Mouse (Mus musculus) stomach, embryonic 14.5 days (tissue): ENCODE results near the gene Ier3. TPM values are rescaled to one million over a fixed set of nuclear protein-coding genes. Genes with fewer than 3 reads are reported as not detected.
A peak's percentile ranks its signal among the peaks of the same experiment; 100 is the strongest.

Experiments used
- ATAC-seq: fragments of 200-750 bp; cut with Nextera tagmentation; 2 replicates; pipeline ENCODE4 v1.8.0; 2017; ENCODE audit warnings: low read depth, moderate TSS enrichment; ENCODE audit not compliant: insufficient number of reproducible peaks, insufficient read depth, low FRiP score
- H3K27ac ChIP-seq: fragments of 300-500 bp; sonication (generic); 2 replicates; pipeline ENCODE4 v1.5.1; 2014; ENCODE audit warnings: mild to moderate bottlenecking, low read length, moderate library complexity, mixed read lengths
- H3K27me3 ChIP-seq: fragments of 300-500 bp; sonication (generic); 2 replicates; pipeline ENCODE4 v1.6.1; 2014; ENCODE audit warnings: low read length, control low read depth, mixed read lengths; ENCODE audit not compliant: control insufficient read depth, insufficient read depth
- H3K36me3 ChIP-seq: fragments of 300-500 bp; sonication (generic); 2 replicates; pipeline ENCODE4 v1.6.1; 2014; ENCODE audit warnings: mild to moderate bottlenecking, control low read depth, low read length, moderate library complexity, mixed read lengths; ENCODE audit not compliant: control insufficient read depth, insufficient read depth
- H3K4me1 ChIP-seq: fragments of 300-500 bp; sonication (generic); 2 replicates; pipeline ENCODE4 v1.6.1; 2014; ENCODE audit warnings: low read length, control low read depth, mixed read lengths; ENCODE audit not compliant: control insufficient read depth, insufficient read depth
- H3K4me2 ChIP-seq: fragments of 300-500 bp; sonication (generic); replicated peaks from 2 replicates; pipeline ENCODE4 v1.6.1; 2014; ENCODE audit warnings: low read depth, low read length, control low read depth
- H3K4me3 ChIP-seq: fragments of 300-500 bp; sonication (generic); 2 replicates; pipeline ENCODE4 v1.5.1; 2014; ENCODE audit warnings: low read depth, low read length, control low read depth
- H3K9ac ChIP-seq: fragments of 300-500 bp; sonication (generic); replicated peaks from 2 replicates; pipeline ENCODE4 v1.6.1; 2014; ENCODE audit warnings: low read depth, mild to moderate bottlenecking, control low read depth, low read length, moderate library complexity, mixed read lengths
- H3K9me3 ChIP-seq: fragments of 300-500 bp; sonication (generic); 2 replicates; pipeline ENCODE4 v1.6.1; 2016; ENCODE audit warnings: low read depth, low read length, control low read depth; ENCODE audit not compliant: control insufficient read depth
- WGBS: fragments of 180-500 bp; shearing (Covaris S2); extraction: QIAGEN DNeasy Blood & Tissue Kit; methylation state at CpG from one replicate; pipeline ENCODE4 v1.1.7; 2014; 5-methylcytosine and 5-hydroxymethylcytosine counted together
- polyA plus RNA-seq: library from polyadenylated mRNA; unstranded; fragments of >200 nt; fragmentation: Nextera tagmentation; extraction: Ambion mirVana; gene quantifications from 2 replicates; pipeline ENCODE4 v1.2.1, GENCODE M21; 2014

The Ier3 gene
- polyA plus RNA-seq, 1 experiment from 2014 or later, result 3.7 TPM

DNA sequence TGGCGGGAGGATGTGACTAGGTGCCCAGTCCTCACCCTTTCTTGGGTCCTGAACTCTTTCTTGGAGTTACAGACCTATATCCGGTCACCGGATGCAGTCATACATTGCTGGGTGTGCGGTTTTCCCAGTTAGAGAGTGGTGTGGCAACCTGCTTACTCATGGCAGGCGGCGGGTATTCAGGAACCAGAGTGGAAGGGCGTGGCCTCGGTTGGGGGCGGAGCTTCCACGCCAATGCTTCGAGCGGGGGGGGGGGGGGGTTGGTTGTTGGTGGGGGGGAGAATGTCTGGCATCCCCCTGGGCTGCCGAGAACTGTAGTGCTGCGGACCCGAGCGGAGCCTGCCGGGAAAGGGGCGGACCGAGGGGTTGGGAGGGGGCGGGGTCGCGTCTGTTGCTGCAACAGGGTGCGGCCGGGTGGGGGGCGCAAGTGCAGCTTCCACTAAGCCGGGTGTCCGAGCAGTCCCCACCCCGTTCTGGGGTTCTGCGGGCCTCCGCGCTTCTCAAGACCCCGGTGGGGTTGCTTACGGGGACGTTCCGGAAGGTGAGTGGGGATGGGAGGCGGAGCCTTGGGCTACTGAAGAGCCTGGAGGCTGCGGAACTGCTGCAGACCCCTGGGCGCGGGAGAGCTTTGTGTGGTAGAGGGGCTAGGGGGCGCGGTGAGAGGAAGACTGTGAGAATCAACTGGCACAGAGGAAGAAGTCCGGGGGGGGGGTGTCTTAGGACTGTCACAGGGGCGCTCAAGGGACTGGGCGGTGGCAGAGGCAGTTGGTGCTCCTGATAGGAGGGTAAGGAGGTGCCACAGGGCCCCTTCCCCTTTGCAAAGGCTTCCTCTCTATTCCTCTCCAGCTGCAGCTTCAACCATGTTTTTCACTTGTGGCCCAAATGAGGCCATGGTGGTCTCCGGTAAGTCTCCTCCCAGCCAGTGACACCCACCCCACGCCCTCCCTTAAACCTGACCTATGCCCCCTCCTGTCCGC lies 1.8 kb downstream of the Ier3 start, which contains the start of gene Flot1:
Gene Flot1 (plus strand): TSS at position 267 of the 974 bp plus-strand sequence.
- H3K9ac ChIP-seq, result peak within 1 kb of the TSS; percentile 53; the same call in 1 of the 2 replicates
- ATAC-seq, result peak; percentile 89
- H3K27me3 ChIP-seq, result no peaks in the 10 kb centered on the region
- H3K4me1 ChIP-seq, result peaks cover 19% of the 10 kb centered on the region; the same call in 1 of the 2 replicates
- H3K9me3 ChIP-seq, result no peaks in the 10 kb centered on the region
- peak within 1 kb of the TSS; percentile 91 for H3K4me2 ChIP-seq
- H3K36me3 ChIP-seq, result peaks cover 14% of the 10 kb centered on the region; the same call in 1 of the 2 replicates
- H3K27ac ChIP-seq, result peak within 1 kb of the TSS; percentile 81
- peak within 1 kb of the TSS; percentile 62 for H3K4me3 ChIP-seq
- WGBS, result under 1% methylated on average over 45 of the region's 47 CpGs

DNA sequence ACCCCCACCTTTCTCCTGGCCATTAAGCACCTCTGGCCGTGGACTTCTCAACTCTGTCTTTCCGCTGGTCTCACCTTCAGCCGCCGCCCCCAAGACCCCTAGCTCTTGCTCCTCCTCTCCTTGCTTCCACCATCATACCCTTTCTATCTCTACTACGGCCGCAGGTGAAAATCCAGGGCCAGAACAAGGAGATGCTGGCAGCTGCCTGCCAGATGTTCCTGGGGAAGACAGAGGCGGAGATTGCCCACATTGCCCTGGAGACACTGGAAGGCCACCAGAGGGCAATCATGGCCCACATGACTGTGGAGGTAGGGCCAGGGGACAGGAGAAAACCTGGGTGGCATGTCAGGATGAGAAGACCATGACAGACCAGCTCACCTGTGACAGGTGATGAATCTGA lies 2.9 kb downstream of the Ier3 start:
- no peak overlapping the region; the same call in 1 of the 2 replicates for H3K4me3 ChIP-seq
- H3K9ac ChIP-seq, result no peak overlapping the region
- H3K9me3 ChIP-seq, result no peaks in the 10 kb centered on the region
- peaks cover 19% of the 10 kb centered on the region; the same call in 1 of the 2 replicates for H3K4me1 ChIP-seq
- H3K27ac ChIP-seq, result no peak overlapping the region
- no peak overlapping the region for H3K4me2 ChIP-seq
- H3K27me3 ChIP-seq, result no peaks in the 10 kb centered on the region
- WGBS, result 63% methylated on average over 7 of the region's 7 CpGs
- H3K36me3 ChIP-seq, result peaks cover 14% of the 10 kb centered on the region; the same call in 1 of the 2 replicates
- ATAC-seq, result no peak

DNA sequence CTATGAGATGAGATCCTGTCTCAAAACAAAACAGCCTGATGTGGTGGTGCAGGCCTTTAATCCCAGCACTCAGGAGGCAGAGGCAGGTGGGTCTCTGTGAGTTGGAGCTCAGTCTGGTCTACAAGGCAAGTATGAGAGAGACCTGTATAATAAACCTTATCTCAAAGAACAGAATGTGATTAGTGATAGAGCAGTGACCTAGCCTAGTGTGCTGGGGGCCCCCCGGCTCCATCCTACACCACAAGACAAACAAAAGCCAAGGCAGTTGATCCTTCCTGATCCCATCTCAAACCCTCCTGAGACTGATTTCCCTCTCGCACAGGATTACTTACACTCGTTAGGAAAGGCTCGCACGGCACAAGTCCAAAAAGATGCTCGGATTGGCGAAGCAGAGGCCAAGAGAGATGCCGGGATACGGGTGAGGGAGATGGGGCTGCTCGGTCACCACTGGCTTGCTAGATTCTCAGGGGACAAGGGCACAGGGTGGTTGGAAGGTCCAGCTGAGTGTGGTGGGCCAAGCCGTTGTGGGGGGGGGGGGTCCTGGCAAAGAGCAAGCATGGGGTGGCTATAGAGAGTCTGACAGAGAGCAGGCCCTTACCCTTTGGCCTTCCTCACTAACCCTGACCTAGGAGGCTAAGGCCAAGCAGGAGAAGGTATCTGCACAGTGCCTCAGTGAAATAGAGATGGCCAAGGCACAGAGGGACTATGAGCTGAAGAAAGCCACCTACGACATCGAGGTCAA lies 3.8 kb downstream of the Ier3 start:
- H3K4me1 ChIP-seq, result peaks cover 20% of the 10 kb centered on the region; the same call in 1 of the 2 replicates
- no peak overlapping the region for H3K4me2 ChIP-seq
- WGBS, result 92% methylated on average over 13 of the region's 13 CpGs
- H3K9ac ChIP-seq, result no peak overlapping the region
- no peak overlapping the region for H3K4me3 ChIP-seq
- ATAC-seq, result no peak
- H3K36me3 ChIP-seq, result peaks cover 14% of the 10 kb centered on the region; the same call in 1 of the 2 replicates
- no peak overlapping the region for H3K27ac ChIP-seq
- no peaks in the 10 kb centered on the region for H3K9me3 ChIP-seq
- H3K27me3 ChIP-seq, result no peaks in the 10 kb centered on the region

DNA sequence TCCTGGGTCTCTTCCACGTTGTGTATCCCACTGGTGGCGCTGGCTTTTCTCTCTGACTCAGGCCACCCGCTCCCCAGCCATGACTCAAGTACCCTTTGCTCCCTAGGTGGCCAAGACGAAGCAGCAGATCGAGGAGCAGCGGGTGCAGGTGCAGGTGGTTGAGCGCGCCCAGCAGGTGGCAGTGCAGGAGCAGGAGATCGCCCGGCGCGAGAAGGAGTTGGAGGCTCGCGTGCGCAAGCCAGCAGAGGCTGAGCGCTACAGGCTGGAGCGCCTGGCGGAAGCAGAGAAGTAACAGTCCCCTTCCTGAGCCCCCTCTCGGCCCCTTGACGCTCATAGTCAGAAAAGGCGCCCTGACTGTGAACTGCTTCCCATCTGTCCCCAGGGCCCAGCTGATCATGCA lies 8.3 kb downstream of the Ier3 start:
- Histone ChIP-seq H3K9me3 (no peaks in the 10 kb centered on the region), H3K4me2 (0 out of 2 replicates have a peak overlapping the region, but pooled peaks have one; percentile 8), H3K4me3 (no peak overlapping the region), H3K27ac (no peak overlapping the region), H3K4me1 (peaks cover 10% of the 10 kb centered on the region; the same call in 1 of the 2 replicates), H3K36me3 (peaks cover 42% of the 10 kb centered on the region), H3K9ac (no peak overlapping the region), H3K27me3 (no peaks in the 10 kb centered on the region)
- ATAC-seq, result peak; percentile 66; the same call in 1 of the 2 replicates
- WGBS, result under 1% methylated on average over 21 of the region's 21 CpGs

DNA sequence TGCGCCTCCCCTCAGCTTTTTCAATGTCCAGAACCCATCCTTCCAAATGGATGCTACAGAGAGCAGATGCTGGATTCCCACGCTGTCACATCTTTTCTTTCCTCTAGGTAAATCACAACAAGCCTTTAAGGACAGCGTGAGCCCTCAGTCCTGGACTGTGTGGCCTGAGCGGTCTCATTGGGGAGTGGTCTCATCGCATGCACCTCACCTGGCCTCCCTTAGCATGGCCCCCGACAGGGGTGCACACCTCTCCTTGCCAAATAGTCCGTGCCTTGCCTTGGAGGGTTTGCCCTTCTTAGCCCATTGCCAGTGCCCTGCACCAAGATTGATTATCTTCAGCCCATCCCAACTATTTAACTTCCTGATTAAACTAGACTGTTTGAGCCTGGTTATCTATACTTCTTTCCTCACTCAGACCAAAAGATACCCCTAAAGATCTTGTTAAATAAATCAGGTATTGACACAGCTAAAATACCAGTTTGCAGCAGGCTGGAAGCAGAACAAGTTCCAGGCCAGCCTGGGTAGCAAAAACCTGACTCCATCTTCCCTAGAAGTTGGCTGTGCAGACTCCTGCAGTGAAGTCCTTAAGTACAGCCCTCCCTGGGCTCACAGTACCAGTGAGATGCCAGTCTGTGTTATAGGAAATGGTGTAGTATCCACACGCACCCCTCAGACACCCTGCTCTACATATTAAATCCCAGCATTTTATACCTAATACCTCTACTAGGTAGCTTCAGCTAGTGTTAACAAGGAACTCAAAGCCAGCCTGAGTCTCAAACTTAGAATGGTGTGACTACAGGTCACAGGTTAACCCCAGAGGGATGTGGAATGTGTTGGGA lies 11.1 kb downstream of the Ier3 start:
- Histone ChIP-seq H3K36me3 (peaks cover 50% of the 10 kb centered on the region), H3K27ac (no peak overlapping the region)

DNA sequence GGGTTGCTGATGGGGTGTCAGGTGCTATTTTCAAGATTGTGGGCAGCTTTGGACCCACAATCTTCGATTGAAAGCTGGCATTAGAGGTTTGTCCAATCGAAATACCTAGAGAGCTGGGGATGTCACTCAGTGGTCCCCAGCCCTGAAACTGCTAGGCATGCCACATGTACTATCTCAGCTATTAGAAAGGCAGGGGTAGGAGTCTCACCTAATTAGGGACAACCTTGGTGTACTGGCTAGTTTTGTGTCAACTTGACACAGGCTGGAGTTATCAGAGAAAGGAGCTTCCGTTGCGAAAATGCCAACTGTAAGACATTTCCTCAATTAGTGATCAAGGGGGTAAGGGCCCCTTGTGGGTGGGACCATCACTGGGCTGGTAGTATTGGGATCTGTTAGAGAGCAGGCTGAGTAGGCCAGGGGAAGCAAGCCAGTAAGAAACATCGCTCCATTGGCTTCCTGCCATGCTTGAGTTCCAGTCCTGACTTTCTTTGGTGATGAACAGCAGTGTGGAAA lies 11.8 kb downstream of the Ier3 start:
- Histone ChIP-seq H3K27me3 (no peaks in the 10 kb centered on the region), H3K4me1 (peaks cover 22% of the 10 kb centered on the region), H3K4me2 (no peak overlapping the region), H3K9me3 (no peaks in the 10 kb centered on the region), H3K9ac (no peak overlapping the region), H3K4me3 (no peak overlapping the region), H3K27ac (no peak overlapping the region), H3K36me3 (peaks cover 48% of the 10 kb centered on the region)
- no peak for ATAC-seq
- 27% methylated on average over 5 of the region's 5 CpGs for WGBS

More for the DNA sequence above, 11.1 kb downstream of the Ier3 start:
- no peak for ATAC-seq
- H3K4me3 ChIP-seq, result no peak overlapping the region
- H3K4me1 ChIP-seq, result peaks cover 22% of the 10 kb centered on the region
- H3K4me2 ChIP-seq, result no peak overlapping the region
- H3K9me3 ChIP-seq, result no peaks in the 10 kb centered on the region
- no peak overlapping the region for H3K9ac ChIP-seq
- 59% methylated on average over 8 of the region's 8 CpGs for WGBS
- H3K27me3 ChIP-seq, result no peaks in the 10 kb centered on the region

DNA sequence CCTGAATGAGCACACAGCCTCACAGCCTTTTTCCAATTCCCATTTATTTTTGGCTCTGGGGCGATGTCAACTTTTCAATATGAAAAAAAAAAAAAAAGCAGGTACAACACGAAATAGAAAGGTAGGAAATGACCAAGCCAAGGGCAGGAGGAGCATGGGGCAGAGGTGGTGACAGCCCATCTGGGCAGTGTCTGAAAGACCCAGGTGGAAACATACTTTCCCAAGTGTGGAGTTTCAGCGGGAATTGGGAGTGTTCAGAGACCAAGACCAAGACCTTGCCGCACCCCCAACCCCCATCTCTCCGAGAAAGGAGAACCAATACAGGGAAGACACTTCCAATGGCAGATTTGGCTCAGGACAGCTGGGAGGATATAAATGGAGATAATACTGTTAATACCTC lies 12.4 kb downstream of the Ier3 start:
- Histone ChIP-seq H3K4me3 (no peak overlapping the region), H3K27me3 (no peaks in the 10 kb centered on the region), H3K4me1 (peaks cover 22% of the 10 kb centered on the region), H3K9me3 (no peaks in the 10 kb centered on the region), H3K4me2 (no peak overlapping the region), H3K36me3 (peaks cover 48% of the 10 kb centered on the region), H3K27ac (peak overlapping the region; percentile 48; the same call in 1 of the 2 replicates), H3K9ac (no peak overlapping the region)
- no peak for ATAC-seq
- WGBS, result 50% methylated on average over 5 of the region's 5 CpGs
